Mouse (Mus musculus): ENCODE data around the gene Olfr1044. TPM values are rescaled to one million over a fixed set of nuclear protein-coding genes. Genes with fewer than 3 reads are reported as not detected.

Gene Olfr1044
- polyA plus RNA-seq, 1 experiment from 2014 or later: not detected

- no peaks in the 10 kb centered on the region for H3K27me3 ChIP-seq (ENCODE audit: control insufficient read depth, insufficient read depth, low read length)
- no peak for ATAC-seq (ENCODE audit: low FRiP score, low TSS enrichment)
- H3K9ac ChIP-seq (ENCODE audit: low read depth, low read length): no peak within 1 kb of the TSS
- 83% methylated on average over 1 of the region's 1 CpGs for WGBS
- no peaks in the 10 kb centered on the region for H3K36me3 ChIP-seq (ENCODE audit: control insufficient read depth, insufficient read depth, low read length)
- no peak within 1 kb of the TSS for H3K4me3 ChIP-seq (ENCODE audit: low read length)
- no peak within 1 kb of the TSS for H3K27ac ChIP-seq (ENCODE audit: low read depth, low read length)
- H3K4me1 ChIP-seq (ENCODE audit: control insufficient read depth, insufficient read depth, low read length): no peaks in the 10 kb centered on the region
- no peaks in the 10 kb centered on the region for H3K9me3 ChIP-seq (ENCODE audit: control insufficient read depth, low read length)
- H3K4me2 ChIP-seq (replicated peaks; ENCODE audit: low read depth, low read length): no peak within 1 kb of the TSS
Observed at GRCm38 (mm10) chr2:86146632-86147031, 31.0 kb downstream of the Olfr1044 start, which contains the start of gene Olfr1040. Gene Olfr1040 (minus strand): TSS chr2:86146732.

- Histone ChIP-seq H3K4me3 (ENCODE audit: low read length) (no peak within 1 kb of the TSS), H3K9me3 (ENCODE audit: control insufficient read depth, low read length) (no peaks in the 10 kb centered on the region), H3K4me1 (ENCODE audit: control insufficient read depth, insufficient read depth, low read length) (no peaks in the 10 kb centered on the region), H3K27ac (ENCODE audit: low read depth, low read length) (no peak within 1 kb of the TSS), H3K4me2 (replicated peaks; ENCODE audit: low read depth, low read length) (no peak within 1 kb of the TSS), H3K27me3 (ENCODE audit: control insufficient read depth, insufficient read depth, low read length) (no peaks in the 10 kb centered on the region), H3K9ac (ENCODE audit: low read depth, low read length) (no peak within 1 kb of the TSS), H3K36me3 (ENCODE audit: control insufficient read depth, insufficient read depth, low read length) (no peaks in the 10 kb centered on the region)
- ATAC-seq (ENCODE audit: low FRiP score, low TSS enrichment): no peak
- WGBS: 88% methylated on average over 1 of the region's 1 CpGs
Observed at GRCm38 (mm10) chr2:86135828-86136227, 41.8 kb downstream of the Olfr1044 start, which contains the start of gene Olfr1039. Gene Olfr1039 (minus strand): TSS chr2:86135928.

Other genes starting within 250 kb of the Olfr1044 start
- gene Olfr1028, start 227.4 kb downstream of the Olfr1044 start, polyA plus RNA-seq (2014; fragmentation: Nextera tagmentation; extraction: Ambion mirVana): not detected in 2 replicates
- gene Olfr1029, start 203.9 kb downstream of the Olfr1044 start, polyA plus RNA-seq (2014; fragmentation: Nextera tagmentation; extraction: Ambion mirVana): not detected in 2 replicates
- not detected in 2 replicates for gene Olfr1030, start 198.5 kb downstream of the Olfr1044 start, polyA plus RNA-seq (2014; fragmentation: Nextera tagmentation; extraction: Ambion mirVana)
- not detected in 2 replicates for gene Olfr1031, start 187.5 kb downstream of the Olfr1044 start, polyA plus RNA-seq (2014; fragmentation: Nextera tagmentation; extraction: Ambion mirVana)
- gene Olfr1032, start 172.3 kb downstream of the Olfr1044 start, polyA plus RNA-seq (2014; fragmentation: Nextera tagmentation; extraction: Ambion mirVana): not detected in 2 replicates
- gene Olfr1033, start 157.2 kb downstream of the Olfr1044 start, polyA plus RNA-seq (2014; fragmentation: Nextera tagmentation; extraction: Ambion mirVana): 1.3 and 3.2 TPM in 2 replicates
- 0.17 TPM in 1 of 2 replicates, not detected in the other for gene Olfr1034, start 132.0 kb downstream of the Olfr1044 start, polyA plus RNA-seq (2014; fragmentation: Nextera tagmentation; extraction: Ambion mirVana)
- not detected in 2 replicates for gene Olfr1036, start 103.8 kb downstream of the Olfr1044 start, polyA plus RNA-seq (2014; fragmentation: Nextera tagmentation; extraction: Ambion mirVana)
- gene Olfr1037, start 90.4 kb downstream of the Olfr1044 start, polyA plus RNA-seq (2014; fragmentation: Nextera tagmentation; extraction: Ambion mirVana): not detected in 2 replicates
- not detected in 2 replicates for gene Olfr1039, start 41.9 kb downstream of the Olfr1044 start, polyA plus RNA-seq (2014; fragmentation: Nextera tagmentation; extraction: Ambion mirVana)
- gene Olfr1040, start 31.1 kb downstream of the Olfr1044 start, polyA plus RNA-seq (2014; fragmentation: Nextera tagmentation; extraction: Ambion mirVana): not detected in 2 replicates
- gene Olfr1042, start 16.0 kb downstream of the Olfr1044 start, polyA plus RNA-seq (2014; fragmentation: Nextera tagmentation; extraction: Ambion mirVana): not detected in 2 replicates
- not detected in 2 replicates for gene Olfr1043, start 10.3 kb downstream of the Olfr1044 start, polyA plus RNA-seq (2014; fragmentation: Nextera tagmentation; extraction: Ambion mirVana)
- not detected in 2 replicates for gene Olfr52, start 7.9 kb upstream of the Olfr1044 start, polyA plus RNA-seq (2014; fragmentation: Nextera tagmentation; extraction: Ambion mirVana)
- gene Olfr1045, start 25.2 kb upstream of the Olfr1044 start, polyA plus RNA-seq (2014; fragmentation: Nextera tagmentation; extraction: Ambion mirVana): not detected in 2 replicates
- not detected in 2 replicates for gene Olfr1046, start 41.5 kb upstream of the Olfr1044 start, polyA plus RNA-seq (2014; fragmentation: Nextera tagmentation; extraction: Ambion mirVana)
- not detected in 2 replicates for gene Olfr1047, start 53.6 kb upstream of the Olfr1044 start, polyA plus RNA-seq (2014; fragmentation: Nextera tagmentation; extraction: Ambion mirVana)
- gene Olfr1048, start 62.5 kb upstream of the Olfr1044 start, polyA plus RNA-seq (2014; fragmentation: Nextera tagmentation; extraction: Ambion mirVana): not detected in 2 replicates
- not detected in 2 replicates for gene Olfr1049, start 80.5 kb upstream of the Olfr1044 start, polyA plus RNA-seq (2014; fragmentation: Nextera tagmentation; extraction: Ambion mirVana)
- gene Olfr1051, start 101.3 kb upstream of the Olfr1044 start, polyA plus RNA-seq (2014; fragmentation: Nextera tagmentation; extraction: Ambion mirVana): not detected in 2 replicates
- gene Olfr1052, start 114.6 kb upstream of the Olfr1044 start, polyA plus RNA-seq (2014; fragmentation: Nextera tagmentation; extraction: Ambion mirVana): not detected in 2 replicates
- not detected in 2 replicates for gene Olfr1053, start 137.5 kb upstream of the Olfr1044 start, polyA plus RNA-seq (2014; fragmentation: Nextera tagmentation; extraction: Ambion mirVana)
- gene Olfr1054, start 157.6 kb upstream of the Olfr1044 start, polyA plus RNA-seq (2014; fragmentation: Nextera tagmentation; extraction: Ambion mirVana): not detected in 2 replicates
- not detected in 2 replicates for gene Olfr1055, start 172.5 kb upstream of the Olfr1044 start, polyA plus RNA-seq (2014; fragmentation: Nextera tagmentation; extraction: Ambion mirVana)
- not detected in 2 replicates for gene Olfr1056, start 184.6 kb upstream of the Olfr1044 start, polyA plus RNA-seq (2014; fragmentation: Nextera tagmentation; extraction: Ambion mirVana)
- gene Olfr1057, start 200.6 kb upstream of the Olfr1044 start, polyA plus RNA-seq (2014; fragmentation: Nextera tagmentation; extraction: Ambion mirVana): not detected in 2 replicates
- gene Olfr1058, start 210.7 kb upstream of the Olfr1044 start, polyA plus RNA-seq (2014; fragmentation: Nextera tagmentation; extraction: Ambion mirVana): not detected in 2 replicates
- not detected in 2 replicates for gene Olfr1061, start 236.2 kb upstream of the Olfr1044 start, polyA plus RNA-seq (2014; fragmentation: Nextera tagmentation; extraction: Ambion mirVana)
- gene Olfr1062, start 248.9 kb upstream of the Olfr1044 start, polyA plus RNA-seq (2014; fragmentation: Nextera tagmentation; extraction: Ambion mirVana): not detected in 2 replicates

Data from kidney, embryonic 14.5 days (tissue).